Mouse (Mus musculus) heart, embryonic 15.5 days (tissue): ENCODE measurements at regions not wholly inside any gene's neighbourhood (a gene's known extent, or its start where the extent isn't known, plus 50 kb on each side); places are given as distances from the start of the nearest gene placed in this dataset.

Experiments used
- ATAC-seq: fragments of 200-750 bp; cut with Nextera tagmentation; replicated peaks from 2 replicates; pipeline ENCODE4 v1.8.0; 2017; ENCODE audit warnings: low read depth, moderate TSS enrichment; ENCODE audit not compliant: insufficient number of reproducible peaks, insufficient read depth, low FRiP score
- H3K27ac ChIP-seq: fragments of 300-500 bp; sonication (generic); 2 replicates; pipeline ENCODE4 v1.5.1; 2015; ENCODE audit warnings: mild to moderate bottlenecking, inconsistent platforms
- H3K27me3 ChIP-seq: fragments of 300-500 bp; sonication (generic); 2 replicates; pipeline ENCODE4 v1.6.1; 2015; ENCODE audit warnings: inconsistent platforms
- H3K36me3 ChIP-seq: fragments of 300-500 bp; sonication (generic); 2 replicates; pipeline ENCODE4 v1.6.1; 2015; ENCODE audit warnings: mild to moderate bottlenecking, inconsistent platforms
- H3K4me1 ChIP-seq: fragments of 300-500 bp; sonication (generic); replicated peaks from 2 replicates; pipeline ENCODE4 v1.6.1; 2015; ENCODE audit warnings: inconsistent platforms
- H3K4me2 ChIP-seq: fragments of 300-500 bp; sonication (generic); 2 replicates; pipeline ENCODE4 v1.6.1; 2015; ENCODE audit warnings: inconsistent platforms, mild to moderate bottlenecking, moderate library complexity
- H3K4me3 ChIP-seq: fragments of 300-500 bp; sonication (generic); 2 replicates; pipeline ENCODE4 v1.5.1; 2015; ENCODE audit warnings: mild to moderate bottlenecking, inconsistent platforms
- H3K9ac ChIP-seq: fragments of 300-500 bp; sonication (generic); 2 replicates; pipeline ENCODE4 v1.6.1; 2015; ENCODE audit warnings: mild to moderate bottlenecking, inconsistent platforms
- H3K9me3 ChIP-seq: fragments of 300-500 bp; sonication (generic); replicated peaks from 2 replicates; pipeline ENCODE4 v1.6.1; 2016; ENCODE audit warnings: inconsistent platforms
- WGBS: fragments of 180-500 bp; shearing (Covaris S2); methylation state at CpG from one replicate; pipeline ENCODE4 v1.1.7; 2015; ENCODE audit warnings: mixed read lengths; 5-methylcytosine and 5-hydroxymethylcytosine counted together

- ATAC-seq: no peak
- no peak overlapping the region for H3K4me2 ChIP-seq
- no peak overlapping the region for H3K27ac ChIP-seq
- no peaks in the 10 kb centered on the region for H3K4me1 ChIP-seq
- H3K9me3 ChIP-seq: no peaks in the 10 kb centered on the region
- WGBS: 53% methylated on average over 1 of the region's 1 CpGs
- H3K27me3 ChIP-seq: no peaks in the 10 kb centered on the region
- no peak overlapping the region for H3K9ac ChIP-seq
- no peak overlapping the region for H3K4me3 ChIP-seq
- H3K36me3 ChIP-seq: no peaks in the 10 kb centered on the region
These were observed 1122.8 kb upstream of the Slc10a2 start for GRCm38 (mm10) chr8:6227901-6228300.

GRCm38 (mm10) chr8:6225194-6225593, 1120.0 kb upstream of the Slc10a2 start:
- Histone ChIP-seq H3K4me1 (no peaks in the 10 kb centered on the region), H3K27ac (no peak overlapping the region), H3K9me3 (no peaks in the 10 kb centered on the region), H3K9ac (no peak overlapping the region), H3K4me2 (no peak overlapping the region), H3K4me3 (no peak overlapping the region), H3K36me3 (no peaks in the 10 kb centered on the region), H3K27me3 (no peaks in the 10 kb centered on the region)
- ATAC-seq: no peak
- 73% methylated on average over 1 of the region's 1 CpGs for WGBS

GRCm38 (mm10) chr8:6207617-6208349, 1102.6 kb upstream of the Slc10a2 start:
- 55% methylated on average over 2 of the region's 2 CpGs for WGBS
- H3K9ac ChIP-seq: no peak overlapping the region
- H3K27me3 ChIP-seq: no peaks in the 10 kb centered on the region
- no peaks in the 10 kb centered on the region for H3K4me1 ChIP-seq
- ATAC-seq: no peak
- H3K4me3 ChIP-seq: no peak overlapping the region
- no peaks in the 10 kb centered on the region for H3K9me3 ChIP-seq
- no peaks in the 10 kb centered on the region for H3K36me3 ChIP-seq
- H3K4me2 ChIP-seq: no peak overlapping the region
- no peak overlapping the region for H3K27ac ChIP-seq

GRCm38 (mm10) chr8:6204051-6204745, 1099.0 kb upstream of the Slc10a2 start:
- H3K4me1 ChIP-seq: no peaks in the 10 kb centered on the region
- WGBS: 68% methylated on average over 3 of the region's 3 CpGs
- no peak for ATAC-seq
- H3K4me2 ChIP-seq: no peak overlapping the region
- no peak overlapping the region for H3K27ac ChIP-seq
- no peaks in the 10 kb centered on the region for H3K36me3 ChIP-seq
- H3K9me3 ChIP-seq: no peaks in the 10 kb centered on the region
- no peak overlapping the region for H3K4me3 ChIP-seq
- H3K27me3 ChIP-seq: no peaks in the 10 kb centered on the region
- H3K9ac ChIP-seq: no peak overlapping the region

- 82% methylated on average over 2 of the region's 2 CpGs for WGBS
- Histone ChIP-seq H3K36me3 (no peaks in the 10 kb centered on the region), H3K4me3 (no peak overlapping the region), H3K9ac (no peak overlapping the region), H3K4me2 (no peak overlapping the region), H3K4me1 (no peaks in the 10 kb centered on the region), H3K27ac (no peak overlapping the region), H3K9me3 (no peaks in the 10 kb centered on the region), H3K27me3 (no peaks in the 10 kb centered on the region)
- no peak for ATAC-seq
These were observed 1086.3 kb upstream of the Slc10a2 start for GRCm38 (mm10) chr8:6191431-6191830.

- no peaks in the 10 kb centered on the region for H3K27me3 ChIP-seq
- H3K9ac ChIP-seq: no peak overlapping the region
- H3K36me3 ChIP-seq: no peaks in the 10 kb centered on the region
- 56% methylated on average over 2 of the region's 2 CpGs for WGBS
- no peak overlapping the region for H3K4me3 ChIP-seq
- H3K4me2 ChIP-seq: no peak overlapping the region
- ATAC-seq: no peak
- H3K4me1 ChIP-seq: no peaks in the 10 kb centered on the region
- no peaks in the 10 kb centered on the region for H3K9me3 ChIP-seq
- H3K27ac ChIP-seq: no peak overlapping the region
These were observed 1083.3 kb upstream of the Slc10a2 start for GRCm38 (mm10) chr8:6188422-6188821.

GRCm38 (mm10) chr8:6186561-6186960, 1081.4 kb upstream of the Slc10a2 start:
- Histone ChIP-seq H3K27me3 (no peaks in the 10 kb centered on the region), H3K4me1 (no peaks in the 10 kb centered on the region), H3K9ac (no peak overlapping the region), H3K36me3 (no peaks in the 10 kb centered on the region), H3K4me2 (no peak overlapping the region), H3K9me3 (no peaks in the 10 kb centered on the region), H3K27ac (no peak overlapping the region), H3K4me3 (no peak overlapping the region)
- no peak for ATAC-seq
- 39% methylated on average over 1 of the region's 1 CpGs for WGBS

GRCm38 (mm10) chr8:6179602-6180001, 1074.5 kb upstream of the Slc10a2 start:
- Histone ChIP-seq H3K4me1 (no peaks in the 10 kb centered on the region), H3K4me3 (no peak overlapping the region), H3K27me3 (no peaks in the 10 kb centered on the region), H3K36me3 (no peaks in the 10 kb centered on the region), H3K9ac (no peak overlapping the region), H3K9me3 (no peaks in the 10 kb centered on the region), H3K27ac (no peak overlapping the region), H3K4me2 (no peak overlapping the region)
- ATAC-seq: no peak
- 62% methylated on average over 3 of the region's 3 CpGs for WGBS

GRCm38 (mm10) chr8:6166433-6166832, 1061.3 kb upstream of the Slc10a2 start:
- no peaks in the 10 kb centered on the region for H3K36me3 ChIP-seq
- no peak overlapping the region for H3K4me3 ChIP-seq
- no peaks in the 10 kb centered on the region for H3K27me3 ChIP-seq
- no peaks in the 10 kb centered on the region for H3K9me3 ChIP-seq
- no peak overlapping the region for H3K9ac ChIP-seq
- H3K4me1 ChIP-seq: no peaks in the 10 kb centered on the region
- no peak overlapping the region for H3K27ac ChIP-seq
- no peak overlapping the region for H3K4me2 ChIP-seq
- no peak for ATAC-seq

GRCm38 (mm10) chr8:6165230-6165629, 1060.1 kb upstream of the Slc10a2 start:
- Histone ChIP-seq H3K27me3 (no peaks in the 10 kb centered on the region), H3K4me3 (no peak overlapping the region), H3K4me2 (no peak overlapping the region), H3K9ac (no peak overlapping the region), H3K4me1 (no peaks in the 10 kb centered on the region), H3K9me3 (no peaks in the 10 kb centered on the region), H3K27ac (no peak overlapping the region), H3K36me3 (no peaks in the 10 kb centered on the region)
- 61% methylated on average over 3 of the region's 3 CpGs for WGBS
- no peak for ATAC-seq

- ATAC-seq: no peak
- no peak overlapping the region for H3K9ac ChIP-seq
- no peaks in the 10 kb centered on the region for H3K27me3 ChIP-seq
- H3K36me3 ChIP-seq: no peaks in the 10 kb centered on the region
- no peak overlapping the region for H3K4me2 ChIP-seq
- 45% methylated on average over 1 of the region's 1 CpGs for WGBS
- H3K9me3 ChIP-seq: no peaks in the 10 kb centered on the region
- no peak overlapping the region for H3K27ac ChIP-seq
- no peak overlapping the region for H3K4me3 ChIP-seq
- H3K4me1 ChIP-seq: no peaks in the 10 kb centered on the region
These were observed 1059.6 kb upstream of the Slc10a2 start for GRCm38 (mm10) chr8:6164758-6165157.

- Histone ChIP-seq H3K27ac (no peak overlapping the region), H3K9ac (no peak overlapping the region)
- WGBS: 32% methylated on average over 4 of the region's 4 CpGs
These were observed 1039.4 kb upstream of the Slc10a2 start for GRCm38 (mm10) chr8:6144588-6144987.

More at GRCm38 (mm10) chr8:6144588-6144987, 1039.4 kb upstream of the Slc10a2 start:
- H3K4me1 ChIP-seq: no peaks in the 10 kb centered on the region
- no peaks in the 10 kb centered on the region for H3K27me3 ChIP-seq
- no peaks in the 10 kb centered on the region for H3K36me3 ChIP-seq
- no peak overlapping the region for H3K4me2 ChIP-seq
- H3K9me3 ChIP-seq: no peaks in the 10 kb centered on the region; the same call in 1 of the 2 replicates
- no peak for ATAC-seq
- H3K4me3 ChIP-seq: no peak overlapping the region
